Mouse (Mus musculus) megakaryocyte-erythroid progenitor cell, adult 5-6 weeks (primary cell): ENCODE data around the gene Klhl29. TPM values are rescaled to one million over a fixed set of nuclear protein-coding genes. Genes with fewer than 3 reads are reported as not detected.

Experiments used
- ATAC-seq: replicated peaks from 2 replicates; pipeline ENCODE4 v1.8.0; 2016; ENCODE audit warnings: mild to moderate bottlenecking, inconsistent platforms; ENCODE audit not compliant: severe bottlenecking, poor library complexity, low FRiP score, low TSS enrichment
- total RNA-seq, 2 experiments: library from RNA; stranded (forward) in 1 of 2; stranded (reverse) in 1 of 2; fragments of 200-1000, 215-1000 nt in 1 of 2; fragments of >200 nt in 1 of 2; fragmentation: Nextera tagmentation in 1 of 2; gene quantifications; 2 replicates each; pipeline ENCODE4 v1.2.3; 2014 to 2017

Klhl29 gene
- total RNA-seq, 2 experiments from 2014 or later: not detected

DNA sequence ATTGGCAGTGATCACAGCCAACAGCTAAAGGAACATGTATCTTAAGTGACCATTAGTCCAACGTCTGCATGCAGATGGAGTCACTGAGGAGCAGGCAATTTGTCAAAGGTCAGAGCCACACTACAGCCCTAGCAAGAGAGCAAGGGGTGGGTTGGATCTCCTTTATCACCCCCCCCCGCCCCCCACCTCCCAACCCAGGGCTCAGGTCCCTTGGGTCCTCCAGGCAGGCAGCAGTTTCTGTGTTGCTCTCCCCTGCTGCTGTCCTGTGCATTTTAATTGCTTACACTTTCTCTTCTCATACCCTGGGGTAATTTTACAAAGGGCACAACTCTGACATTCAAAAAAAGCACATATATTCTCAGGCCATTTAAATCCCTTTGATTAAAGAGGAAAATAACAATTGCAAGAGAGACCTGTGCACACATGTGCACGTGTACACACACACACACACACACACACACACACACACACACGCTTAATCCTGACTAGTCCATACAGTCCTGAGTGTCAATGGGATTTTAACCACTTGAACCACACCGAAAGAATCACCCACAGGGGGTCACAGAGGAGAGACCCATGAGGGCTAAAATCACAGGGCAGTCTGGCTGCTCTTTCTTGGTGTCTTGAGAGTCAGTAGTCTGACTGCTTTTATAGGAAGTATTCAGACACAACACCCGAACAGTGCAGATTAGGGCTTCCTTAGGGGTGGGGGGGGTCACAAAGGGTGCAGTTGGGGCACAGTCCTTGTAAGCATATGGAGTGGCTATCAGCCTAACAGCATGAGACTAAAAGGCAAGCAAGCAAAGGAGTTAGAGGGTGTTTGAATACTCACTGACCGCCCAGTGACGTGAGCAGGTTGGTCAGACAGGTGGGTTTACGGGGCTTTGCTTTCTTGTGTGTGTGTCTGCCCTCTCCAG lies 108.0 kb downstream of the Klhl29 start:
- ATAC-seq: no peak

DNA sequence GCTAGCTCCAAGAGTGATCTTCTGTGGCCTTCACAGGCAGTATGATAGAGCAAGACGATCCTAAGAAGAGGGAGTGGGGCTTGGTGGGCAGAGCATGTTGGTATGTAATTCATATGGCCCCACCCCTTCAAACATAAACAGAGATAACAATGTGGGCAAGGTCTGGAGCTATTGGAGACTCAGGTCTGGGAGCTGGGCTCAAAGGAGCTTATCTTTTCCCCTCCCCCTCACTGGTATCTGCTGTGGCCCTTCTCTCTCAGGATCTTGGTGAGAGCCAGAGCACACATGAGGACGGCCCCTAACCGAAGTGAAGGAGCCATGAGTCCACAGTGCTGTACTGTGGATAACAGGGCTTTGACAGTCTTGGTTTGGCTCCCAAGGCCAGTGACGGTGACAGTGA lies 108.7 kb downstream of the Klhl29 start:
- no peak for ATAC-seq

DNA sequence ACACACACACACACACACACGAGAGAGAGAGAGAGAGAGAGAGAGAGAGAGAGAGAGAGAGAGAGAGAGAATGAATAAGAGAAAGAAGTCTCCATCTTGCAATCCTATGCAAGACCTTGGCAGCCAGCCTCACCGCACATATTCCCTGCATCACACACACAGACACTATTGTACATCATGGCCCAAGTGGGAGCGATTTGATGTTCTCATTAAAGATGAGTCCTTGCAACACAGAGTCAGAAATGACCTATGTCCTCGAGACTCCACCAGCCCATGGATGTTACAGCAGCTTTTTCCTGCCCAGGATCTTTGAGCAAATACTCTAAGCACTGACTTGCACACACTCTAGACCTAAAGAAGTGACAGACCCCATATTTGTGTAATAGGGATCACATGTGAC lies 114.0 kb downstream of the Klhl29 start:
- no peak for ATAC-seq

DNA sequence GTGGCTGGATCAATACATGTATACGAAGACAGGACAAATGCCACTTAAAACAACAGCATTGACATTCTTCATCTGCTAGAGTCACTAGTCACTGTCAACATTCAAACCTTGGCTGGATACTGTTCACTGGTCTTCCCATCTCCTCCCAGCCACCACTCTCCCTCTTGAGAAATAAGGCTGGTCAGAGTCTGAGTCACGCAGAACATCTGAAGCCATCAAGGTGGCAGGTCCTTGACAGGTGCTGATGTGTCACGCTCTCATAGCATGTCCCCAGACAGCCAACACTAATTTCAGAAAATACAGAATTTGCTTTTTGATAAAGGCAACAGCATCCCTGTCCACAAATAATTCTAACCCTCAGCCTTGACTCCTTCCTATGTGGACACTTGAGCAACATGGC lies 116.7 kb downstream of the Klhl29 start:
- ATAC-seq: no peak

DNA sequence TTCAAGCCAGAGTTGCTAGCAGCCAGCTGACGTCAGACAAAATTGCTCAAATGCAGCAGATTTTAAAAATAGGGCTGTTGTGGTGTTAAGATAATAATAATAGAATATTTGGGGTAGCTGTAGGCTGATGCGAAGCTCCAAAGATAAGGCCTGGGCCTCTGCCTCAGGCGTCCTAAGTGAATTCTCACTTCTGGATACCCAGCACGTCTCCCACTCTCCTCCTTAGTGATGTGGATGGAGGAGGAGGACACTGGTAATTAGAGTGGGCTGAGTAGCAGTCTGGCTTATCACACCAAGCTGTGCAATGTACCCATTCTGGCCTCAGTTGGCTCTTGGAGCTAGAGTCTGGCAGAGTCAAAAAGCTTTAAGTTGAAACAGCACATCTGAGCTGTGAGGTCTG lies 118.3 kb downstream of the Klhl29 start:
- ATAC-seq: no peak

DNA sequence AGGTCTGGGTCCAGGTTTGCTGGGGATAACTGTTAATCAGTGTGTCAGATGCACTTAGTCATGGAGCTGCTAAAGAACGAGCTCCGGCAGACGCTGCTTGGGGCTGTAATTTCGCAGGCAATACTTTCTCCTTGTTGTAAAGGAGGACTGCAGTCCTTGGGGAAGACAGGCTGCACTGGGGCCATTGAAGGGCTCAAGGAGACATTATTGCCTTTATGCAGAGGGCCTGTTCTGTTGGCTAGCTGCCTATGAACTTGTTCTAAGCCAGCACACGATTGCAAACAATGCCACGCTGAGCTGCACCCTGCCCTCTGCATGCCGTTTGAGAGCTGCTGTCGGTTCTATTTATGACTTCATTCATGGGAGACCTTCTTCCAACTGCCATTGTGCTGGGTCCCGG lies 120.4 kb downstream of the Klhl29 start:
- no peak for ATAC-seq

DNA sequence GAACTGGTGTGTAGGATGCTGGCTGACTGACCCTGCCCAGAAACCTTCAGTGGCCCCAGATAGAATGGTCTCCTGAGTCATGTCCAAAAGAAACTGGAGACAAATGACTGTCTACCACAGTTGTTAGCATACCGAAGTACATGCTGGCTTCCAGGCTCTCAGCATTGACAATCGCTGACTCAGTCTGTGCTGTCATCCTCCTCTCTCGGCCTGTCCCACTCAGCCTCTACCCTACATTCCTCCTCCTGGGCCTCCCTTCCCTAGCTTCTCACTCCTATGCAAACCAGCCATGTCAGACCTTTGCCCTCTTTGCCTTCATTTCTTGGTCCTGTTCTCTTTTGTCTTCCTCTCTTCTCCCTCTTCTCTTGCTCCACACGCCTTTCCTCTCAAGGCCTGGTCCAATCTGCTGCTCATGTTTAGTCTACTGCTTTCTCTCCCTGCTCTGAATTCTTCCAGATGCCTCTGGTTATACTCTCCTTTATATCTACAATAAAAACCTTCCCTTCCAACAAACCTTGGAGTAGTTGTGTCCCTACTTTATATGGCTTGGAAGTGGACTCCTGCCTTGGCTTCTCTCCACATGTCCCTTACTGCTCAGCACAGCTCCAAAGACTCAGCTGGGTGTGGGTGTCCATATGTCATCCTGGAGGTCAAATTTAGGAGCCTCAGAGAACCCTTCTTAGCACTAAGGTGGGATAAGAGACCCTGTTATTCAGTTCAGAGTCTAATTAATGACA lies 121.1 kb downstream of the Klhl29 start:
- no peak for ATAC-seq

DNA sequence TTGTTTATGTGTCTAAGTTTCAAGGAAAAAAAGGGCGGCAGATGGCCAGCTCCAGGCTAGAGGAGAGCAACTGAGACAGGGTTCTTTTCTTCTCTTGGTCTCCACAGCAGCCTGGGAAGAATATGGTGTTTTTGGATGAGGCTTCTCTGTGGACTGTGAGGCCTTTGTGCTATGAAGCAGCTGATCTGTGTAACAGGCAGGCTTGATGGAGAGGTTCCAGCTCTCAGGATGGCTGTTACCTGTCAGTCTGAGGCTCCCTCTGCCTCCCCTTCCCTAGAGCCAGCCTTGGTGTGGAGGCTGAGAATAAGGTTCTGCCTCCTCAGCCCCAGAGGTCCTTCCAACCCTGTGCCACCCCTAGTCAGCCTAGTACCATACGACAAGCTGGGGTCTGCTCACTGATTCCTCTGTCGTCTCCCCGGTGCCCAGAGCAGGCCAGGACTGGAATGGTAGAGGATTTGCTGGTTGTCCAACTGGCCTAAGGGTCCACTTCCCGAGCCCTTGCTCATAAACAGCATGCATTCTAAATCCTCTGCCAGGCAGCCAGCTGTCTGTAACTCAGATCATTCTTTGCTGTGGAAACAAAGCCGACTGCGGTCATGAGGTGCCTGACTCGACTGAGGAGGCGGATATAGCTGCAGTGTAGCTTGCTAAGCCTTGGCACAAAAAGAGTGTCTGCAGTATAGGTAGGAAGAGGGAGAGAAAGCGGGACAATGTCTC lies 122.0 kb downstream of the Klhl29 start:
- no peak for ATAC-seq

DNA sequence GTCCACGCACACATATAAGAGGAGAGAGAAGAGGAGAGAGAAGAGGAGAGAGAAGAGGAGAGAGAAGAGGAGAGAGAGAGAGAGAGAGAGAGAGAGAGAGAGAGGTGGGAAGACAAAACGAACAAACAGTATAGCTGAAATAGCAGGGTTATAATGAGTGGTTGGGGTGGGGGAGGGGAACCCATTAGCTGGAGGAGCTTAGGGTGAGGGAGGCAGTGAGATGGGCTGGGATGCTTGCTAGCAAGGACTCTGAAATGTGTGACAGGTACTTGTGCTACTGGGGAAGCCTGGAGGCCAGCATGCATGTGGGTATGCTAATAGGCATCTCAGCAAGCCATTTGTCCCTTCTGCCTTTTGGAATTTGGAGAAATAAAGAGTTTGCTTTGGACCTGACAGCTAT lies 122.9 kb downstream of the Klhl29 start:
- no peak for ATAC-seq

DNA sequence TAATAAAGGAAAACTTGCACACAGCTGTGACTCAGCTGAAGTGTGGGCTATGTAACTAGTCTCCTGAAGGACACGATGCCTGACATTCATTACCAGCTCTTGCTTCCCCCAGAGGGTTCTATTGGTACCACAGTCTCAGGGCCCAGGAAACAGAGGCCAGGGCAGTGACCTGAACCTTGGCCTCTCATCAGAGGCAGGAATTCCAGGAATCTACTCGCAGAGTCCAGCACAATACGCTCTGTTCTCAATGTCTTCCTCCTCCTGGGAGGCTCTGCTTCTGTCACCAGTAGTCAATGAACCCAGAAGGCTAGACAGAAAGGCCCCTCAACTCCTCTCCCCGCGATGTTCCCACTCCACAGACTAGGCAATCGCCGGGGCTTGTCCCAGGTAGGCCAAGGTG lies 125.4 kb downstream of the Klhl29 start:
- ATAC-seq: no peak

DNA sequence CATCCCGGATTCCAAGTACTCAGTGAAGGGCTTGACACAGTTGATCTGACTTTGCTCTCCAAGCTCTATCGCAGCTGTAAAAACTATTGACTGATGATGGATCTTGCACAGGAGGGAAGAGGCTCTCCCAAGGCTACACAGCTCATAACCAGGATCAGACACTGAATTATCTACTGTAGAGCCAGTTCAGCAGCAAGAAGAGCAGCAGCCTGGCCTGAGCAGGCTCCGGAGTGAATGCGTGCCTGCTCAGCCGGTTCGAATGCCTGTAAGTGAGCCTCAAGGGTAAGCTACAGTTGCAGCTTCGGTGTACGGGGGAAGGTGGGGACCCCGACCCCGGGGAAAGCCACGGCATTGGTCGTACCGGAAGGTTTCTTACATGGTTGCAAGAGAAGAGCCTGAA lies 126.4 kb downstream of the Klhl29 start:
- no peak for ATAC-seq

DNA sequence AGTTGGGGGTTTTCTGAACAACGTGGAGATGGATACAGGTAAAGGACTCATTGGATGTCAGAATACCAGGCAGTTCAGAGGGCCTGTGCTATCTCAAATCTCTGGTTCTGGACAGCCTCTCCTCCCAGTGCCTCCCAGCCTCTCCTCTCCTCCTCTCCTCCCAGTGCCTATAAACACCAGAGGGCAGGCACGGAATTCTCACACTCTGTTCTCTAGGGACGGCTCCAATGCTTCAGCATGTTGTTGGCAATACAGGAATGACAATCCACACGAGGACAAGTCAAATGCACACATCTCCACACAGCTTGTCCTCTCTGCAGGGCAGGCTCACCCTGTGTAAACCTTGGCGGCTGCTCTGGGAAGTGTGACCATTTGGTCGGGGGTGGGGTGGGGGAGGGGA lies 128.0 kb downstream of the Klhl29 start:
- no peak for ATAC-seq

DNA sequence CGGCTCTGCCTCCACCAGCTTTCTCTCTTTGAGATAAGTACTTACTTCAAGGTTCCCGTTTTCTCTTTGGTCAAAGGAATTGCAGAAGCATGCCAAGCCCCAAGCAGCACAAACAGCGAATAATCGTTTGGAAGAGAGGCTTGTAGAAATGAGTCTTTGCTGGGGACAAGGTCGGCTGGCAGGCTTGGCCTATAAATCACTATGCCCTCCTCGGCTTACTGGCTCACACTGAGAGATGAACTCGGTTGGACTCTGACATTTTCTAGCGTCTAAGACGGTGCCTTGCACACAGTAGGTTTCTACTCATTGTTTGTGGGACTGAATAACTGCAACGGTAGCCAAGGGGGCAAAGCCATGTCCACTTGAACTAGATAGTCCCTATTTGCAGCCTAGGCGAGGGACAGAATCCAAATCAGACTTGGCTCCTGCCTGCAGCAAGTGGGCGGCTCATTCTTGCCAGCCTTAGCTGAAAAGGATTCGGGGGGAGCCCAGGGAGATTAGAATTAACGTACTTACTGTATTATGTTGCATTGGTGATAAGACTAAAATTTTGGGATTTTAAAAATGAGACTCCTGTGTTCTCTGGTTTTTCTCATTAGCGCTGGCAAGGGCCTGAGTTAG lies 128.7 kb downstream of the Klhl29 start:
- ATAC-seq: no peak

DNA sequence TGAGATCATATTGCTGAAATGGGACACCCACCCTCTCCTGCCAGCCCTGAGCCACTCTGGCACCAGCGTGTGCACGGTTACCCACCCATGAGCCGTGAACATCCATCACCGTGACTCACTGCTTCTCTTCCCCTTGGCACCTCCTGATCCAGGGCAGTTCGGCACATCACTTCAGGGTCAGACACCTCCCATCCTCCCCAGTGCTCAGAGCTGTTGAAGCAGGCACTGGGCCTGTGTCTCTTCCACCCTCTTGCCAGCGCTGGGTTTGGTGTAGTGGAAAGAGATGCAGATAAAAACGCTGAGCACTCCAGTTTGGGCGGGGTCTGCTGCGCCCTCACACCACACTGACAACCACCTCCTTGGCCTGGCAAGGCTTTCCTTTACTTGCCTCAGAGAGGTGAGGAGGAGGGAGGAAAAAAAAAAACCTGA lies 129.3 kb downstream of the Klhl29 start:
- ATAC-seq: no peak

DNA sequence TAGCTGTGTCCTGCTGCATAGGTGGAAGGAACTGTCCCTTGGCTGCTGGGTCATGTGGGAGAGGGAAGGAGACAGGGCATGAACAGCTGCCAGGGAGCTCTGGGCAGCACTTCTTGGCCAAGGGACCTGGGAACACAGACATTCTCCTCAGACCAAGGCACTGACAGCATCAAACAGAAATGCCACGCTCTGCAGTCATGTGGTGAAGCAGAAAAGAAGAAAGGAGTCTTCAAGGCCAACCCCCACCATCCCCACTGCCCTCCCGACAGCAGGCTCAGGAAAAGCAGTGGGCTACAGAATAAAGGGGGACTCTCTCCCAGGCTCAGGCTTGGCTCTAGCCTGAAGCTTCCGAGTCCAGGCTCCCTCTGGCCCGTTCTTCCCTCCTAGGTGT lies 130.3 kb downstream of the Klhl29 start:
- ATAC-seq: no peak

DNA sequence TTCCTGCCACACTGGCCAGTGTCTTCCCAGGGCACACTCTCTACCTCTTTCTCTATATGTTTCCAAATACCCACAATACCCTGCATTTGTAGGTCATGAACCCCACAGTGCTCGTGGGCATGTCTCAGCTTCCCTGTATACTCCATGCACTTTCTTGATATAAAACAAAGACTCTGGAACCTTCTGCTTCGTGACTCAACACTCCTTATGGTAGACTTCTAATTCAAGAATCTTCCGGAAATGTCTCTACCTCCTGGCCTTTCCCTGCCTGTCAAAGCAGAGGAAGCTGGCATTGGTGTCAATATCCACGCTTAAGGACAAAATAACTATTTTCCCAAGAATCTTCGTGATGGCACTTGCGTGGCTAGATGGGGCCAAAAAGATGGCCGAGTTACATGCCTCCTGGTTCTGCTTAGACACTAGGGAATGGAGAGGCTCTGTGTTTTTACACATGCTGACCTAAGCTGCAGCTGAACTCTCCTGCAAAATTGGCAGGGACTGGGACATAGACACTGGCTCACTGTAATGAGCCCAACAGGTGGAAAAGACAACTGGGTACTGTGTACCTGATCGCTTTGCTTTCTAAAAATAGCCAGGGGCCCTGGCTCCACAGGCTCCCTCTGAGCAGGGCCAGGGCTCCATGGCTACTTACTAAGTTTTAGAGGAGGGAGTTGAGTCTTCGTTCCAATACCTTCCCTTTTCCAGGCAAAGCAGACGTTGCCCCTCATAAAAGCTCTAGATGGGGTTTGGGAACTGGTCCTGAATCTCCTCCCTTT lies 130.9 kb downstream of the Klhl29 start:
- ATAC-seq: no peak

DNA sequence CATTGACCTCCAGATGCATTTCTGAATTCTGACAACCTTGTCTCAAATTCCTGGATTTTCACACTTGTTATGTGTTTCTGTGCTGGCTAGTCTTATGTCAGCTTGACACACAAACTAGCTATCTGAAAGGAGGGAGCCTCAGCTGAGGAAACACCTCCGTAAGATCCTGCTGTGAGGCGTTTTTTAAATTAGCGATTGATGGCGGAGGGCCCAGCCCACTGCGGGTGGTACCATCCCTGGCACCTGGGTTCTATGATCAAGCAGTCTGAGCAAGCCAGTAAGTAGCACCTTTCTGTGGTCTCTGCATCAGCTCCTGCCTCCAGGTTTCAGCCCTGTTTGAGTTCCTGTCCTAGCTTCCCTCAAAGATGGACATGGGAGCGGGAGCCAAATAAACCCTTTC lies 131.6 kb downstream of the Klhl29 start:
- ATAC-seq: no peak

DNA sequence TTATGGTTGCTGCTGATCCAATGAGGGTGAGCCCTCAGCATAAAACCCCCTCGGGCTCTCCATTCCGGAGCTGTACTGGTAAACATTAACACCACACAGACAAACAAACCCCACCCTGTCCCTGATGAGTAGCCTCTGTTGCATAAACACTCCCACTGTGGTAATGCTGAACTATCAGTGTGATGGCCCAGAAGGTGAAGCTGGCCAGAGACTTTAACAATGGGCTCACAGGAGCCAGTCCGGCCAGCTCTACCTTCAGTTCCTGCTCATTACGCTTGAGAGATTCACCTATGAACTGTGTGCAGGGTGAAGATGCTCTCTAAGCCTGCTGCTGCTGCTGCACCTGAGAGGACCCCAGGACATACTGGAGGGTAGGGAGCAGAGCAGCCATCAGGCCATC lies 132.0 kb downstream of the Klhl29 start:
- no peak for ATAC-seq
